Mouse (Mus musculus): ENCODE results near the gene Orm2.

Orm2 gene

DNA sequence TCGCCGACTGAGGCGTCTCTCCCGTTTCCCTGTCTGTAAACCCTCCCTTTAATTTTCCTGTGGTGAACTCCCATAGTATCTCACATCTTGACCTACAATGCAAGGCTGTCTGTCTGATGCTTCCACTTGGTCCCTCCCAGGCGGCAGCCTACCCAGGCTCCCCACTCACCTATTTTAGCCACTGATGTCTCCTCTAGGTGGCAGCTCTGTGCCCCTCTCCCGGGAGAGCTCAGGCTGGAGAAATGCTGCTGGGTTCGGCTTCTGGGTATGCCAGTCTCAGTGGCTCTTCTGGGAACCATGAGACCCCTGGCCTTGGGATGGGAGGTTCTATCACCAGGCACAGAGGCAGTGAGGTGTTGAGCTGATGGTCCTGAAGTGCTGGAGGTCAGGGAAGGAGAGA lies 15.2 kb downstream of the Orm2 start:
- DNase-seq (ENCODE audit: low spot score in 2 of 2): no peak

DNA sequence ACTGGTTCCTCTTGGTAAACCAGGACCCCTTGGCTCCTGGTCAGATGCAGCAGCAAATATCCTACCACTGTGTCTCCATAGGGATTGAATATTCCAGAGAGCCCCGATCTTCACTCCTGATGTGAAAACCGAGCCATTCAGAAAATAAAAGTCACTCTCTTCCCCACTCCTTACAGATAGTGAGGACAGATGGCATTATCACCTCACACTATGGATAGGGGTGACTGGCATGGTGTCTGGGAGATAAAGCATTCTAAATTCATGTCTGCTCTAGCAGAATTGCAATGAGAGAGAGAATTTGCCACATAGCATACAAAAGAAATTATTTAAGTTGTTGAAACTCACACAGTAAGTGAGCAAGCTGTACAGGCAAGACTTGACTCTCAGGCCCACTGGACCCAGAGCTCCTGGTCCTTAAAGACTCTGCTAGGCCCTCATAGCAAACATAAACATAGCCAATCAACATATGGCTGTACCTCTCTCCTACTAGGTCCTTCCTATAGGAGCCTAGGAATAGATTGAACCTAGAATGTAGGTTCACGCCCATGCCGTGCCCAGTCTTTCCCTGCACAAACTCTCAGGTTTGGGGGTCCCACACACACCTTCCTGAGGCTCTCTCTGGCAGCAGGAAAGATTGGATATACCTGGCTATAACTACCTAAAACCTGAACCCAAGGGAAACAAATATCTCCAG lies 20.6 kb downstream of the Orm2 start:
- no peak for DNase-seq (ENCODE audit: low spot score in 2 of 2)

DNA sequence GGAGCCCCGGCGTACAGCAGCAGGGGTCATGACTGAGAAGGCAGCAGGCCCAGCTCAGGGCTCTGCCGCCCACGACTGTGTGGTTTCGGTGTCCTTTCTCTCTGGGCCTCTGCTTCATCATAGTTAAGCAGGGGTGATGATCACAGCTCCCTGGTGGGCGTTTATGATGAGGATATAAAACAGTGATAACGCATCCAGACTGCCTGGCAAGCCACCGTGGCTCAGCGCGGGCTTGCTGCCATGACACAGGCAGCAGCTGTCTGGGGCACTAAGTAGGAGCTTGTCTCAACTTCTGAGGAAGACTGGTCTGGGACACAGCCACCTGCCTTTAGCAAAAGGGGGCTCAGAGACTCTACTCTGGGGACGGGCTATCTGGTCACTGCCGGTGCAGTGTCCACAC lies 21.2 kb downstream of the Orm2 start:
- DNase-seq (ENCODE audit: low spot score in 2 of 2): no peak

DNA sequence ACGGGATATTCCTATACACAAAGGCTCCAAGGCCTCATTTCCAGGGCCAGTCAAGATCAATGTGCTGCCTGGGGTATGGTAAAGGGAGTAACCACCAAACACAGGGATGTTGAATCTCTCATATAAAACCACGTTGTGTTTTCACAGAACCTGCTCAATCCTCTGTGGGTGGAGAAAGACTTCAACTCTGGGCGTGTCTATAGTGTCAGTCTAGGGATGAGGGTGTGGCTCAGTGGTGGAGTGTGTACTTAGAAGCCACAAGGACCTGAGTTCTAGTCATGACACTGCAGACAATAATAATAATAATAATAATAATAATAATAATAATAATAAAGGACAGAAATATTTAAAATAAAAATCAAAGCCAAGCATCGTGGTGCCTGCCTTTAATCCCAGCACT lies 22.0 kb downstream of the Orm2 start:
- DNase-seq (ENCODE audit: low spot score in 2 of 2): no peak

DNA sequence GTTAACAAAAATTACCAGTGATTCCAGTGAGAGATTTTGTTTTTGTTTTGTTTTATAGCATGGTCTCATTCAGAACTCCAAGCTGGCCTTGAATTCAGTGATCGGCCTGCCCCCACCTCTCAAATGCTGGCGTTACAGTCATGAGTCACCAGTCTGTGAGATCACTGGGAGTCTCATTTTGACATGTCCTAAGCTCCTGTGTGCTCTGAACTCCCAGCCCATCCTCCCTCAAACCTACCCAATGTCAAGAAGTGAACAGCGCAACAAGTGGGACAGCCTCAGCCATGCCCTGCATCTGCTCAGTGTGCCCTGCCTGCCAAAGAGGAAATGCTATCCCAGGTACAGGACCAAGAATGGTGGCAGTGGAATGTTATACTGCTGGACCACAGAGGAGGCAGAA lies 23.0 kb downstream of the Orm2 start:
- DNase-seq (ENCODE audit: low spot score in 2 of 2): no peak

DNA sequence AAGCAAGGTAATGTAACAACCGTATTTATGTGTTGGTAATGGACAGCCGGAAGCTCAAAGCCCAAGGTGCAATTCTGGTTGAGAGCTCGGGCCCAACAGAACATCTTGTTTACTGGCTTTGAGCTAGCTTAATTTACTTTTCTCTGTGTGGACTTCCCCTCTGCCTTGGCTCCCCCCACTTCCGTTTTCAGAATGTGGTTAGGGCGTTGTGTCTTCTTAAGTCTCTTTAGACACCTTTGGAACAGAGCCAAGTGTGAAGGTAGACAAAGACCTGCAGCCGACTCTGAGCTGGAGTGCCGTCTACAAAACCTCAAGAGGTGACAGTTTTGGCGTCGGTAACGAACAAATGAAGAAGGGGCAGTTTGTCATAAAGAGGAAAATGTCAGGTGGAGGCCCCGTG lies 23.5 kb downstream of the Orm2 start:
- DNase-seq (ENCODE audit: low spot score in 2 of 2): no peak

DNA sequence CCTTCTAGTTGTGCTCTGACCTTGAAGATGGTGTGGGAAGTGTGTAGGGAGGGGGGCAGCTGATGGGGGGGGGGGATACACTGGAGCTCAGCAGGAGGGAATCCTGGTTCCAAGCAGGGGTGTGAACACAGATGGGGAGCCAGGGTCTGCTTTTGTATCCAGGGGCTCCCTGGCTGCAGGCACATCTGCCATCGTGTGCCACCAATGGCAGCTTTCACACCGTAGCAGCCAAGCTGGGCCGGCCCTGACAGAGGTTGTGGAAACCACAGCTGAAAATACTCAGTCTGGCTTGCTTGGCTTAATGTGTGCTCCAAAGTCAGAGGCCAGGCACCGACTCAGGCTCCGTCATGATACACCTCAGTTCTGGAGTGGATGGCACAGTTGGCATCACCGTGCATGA lies 25.8 kb downstream of the Orm2 start:
- DNase-seq (ENCODE audit: low spot score in 2 of 2): no peak

DNA sequence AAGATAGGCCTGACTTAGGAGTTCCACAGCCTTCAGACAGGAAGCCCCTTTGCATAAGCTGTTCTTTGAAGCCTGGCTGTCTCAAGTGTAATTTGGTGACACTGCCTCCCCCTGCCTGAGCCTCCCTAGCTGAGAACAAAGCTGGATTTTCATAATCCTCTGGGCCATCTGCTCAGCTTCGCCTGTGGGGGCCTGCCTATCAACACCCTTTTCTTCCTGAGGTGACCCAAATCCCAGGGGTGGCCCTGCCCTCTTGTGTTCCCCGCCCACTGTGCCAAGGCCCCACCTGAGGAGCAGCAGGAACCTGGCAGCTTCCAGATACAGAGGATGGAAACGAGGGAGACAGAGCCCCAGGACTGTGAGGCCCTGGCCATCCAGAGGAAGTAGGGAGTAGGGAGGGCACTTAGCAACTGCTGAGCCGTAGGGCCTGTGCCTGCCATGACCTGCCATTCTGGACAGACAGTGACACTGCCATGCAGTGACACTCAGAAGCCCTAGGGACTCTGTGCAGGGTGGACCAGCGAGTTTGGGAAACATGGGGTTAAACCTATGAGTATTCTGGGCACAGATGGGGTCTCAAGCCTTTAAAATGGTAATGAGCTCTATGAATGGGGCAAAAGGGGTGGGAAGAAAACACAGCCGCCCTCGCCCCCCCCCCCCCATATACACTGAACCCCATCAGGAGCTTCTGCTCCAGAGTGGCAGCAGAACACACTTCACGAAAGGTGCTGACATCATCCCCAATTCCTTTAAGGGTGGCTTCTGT lies 27.1 kb downstream of the Orm2 start:
- DNase-seq (ENCODE audit: low spot score in 2 of 2): no peak

DNA sequence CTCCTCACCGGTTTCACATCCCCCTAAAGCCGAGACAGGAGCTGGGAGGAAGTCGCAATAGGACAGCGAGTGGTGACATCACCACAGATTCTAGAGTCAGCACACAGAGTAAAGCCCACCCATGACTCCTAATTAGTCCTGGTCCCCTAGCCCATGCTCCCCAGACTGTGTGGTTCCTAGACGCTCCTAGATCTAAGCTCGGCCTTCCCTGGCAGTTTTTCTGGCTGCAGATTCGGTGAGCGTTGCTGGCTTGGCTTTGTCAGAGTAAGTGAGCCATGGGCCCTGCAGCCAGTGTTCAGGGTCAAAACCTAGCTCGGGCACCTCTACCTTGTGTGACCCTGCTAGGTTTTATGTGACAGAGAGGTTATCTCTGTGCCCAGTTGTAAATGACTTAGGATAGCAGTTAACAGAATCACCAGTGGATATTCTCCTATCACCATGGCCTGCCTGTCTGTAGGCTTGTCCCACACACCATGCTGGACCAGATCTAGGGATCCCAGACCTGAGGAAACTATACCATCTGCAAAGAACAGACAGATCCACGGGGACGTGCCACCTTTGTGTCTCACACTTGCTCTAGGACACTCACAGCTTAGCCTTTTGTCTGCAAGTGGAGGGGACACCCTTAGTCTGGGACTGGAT lies 27.8 kb downstream of the Orm2 start:
- no peak for DNase-seq (ENCODE audit: low spot score in 2 of 2)

DNA sequence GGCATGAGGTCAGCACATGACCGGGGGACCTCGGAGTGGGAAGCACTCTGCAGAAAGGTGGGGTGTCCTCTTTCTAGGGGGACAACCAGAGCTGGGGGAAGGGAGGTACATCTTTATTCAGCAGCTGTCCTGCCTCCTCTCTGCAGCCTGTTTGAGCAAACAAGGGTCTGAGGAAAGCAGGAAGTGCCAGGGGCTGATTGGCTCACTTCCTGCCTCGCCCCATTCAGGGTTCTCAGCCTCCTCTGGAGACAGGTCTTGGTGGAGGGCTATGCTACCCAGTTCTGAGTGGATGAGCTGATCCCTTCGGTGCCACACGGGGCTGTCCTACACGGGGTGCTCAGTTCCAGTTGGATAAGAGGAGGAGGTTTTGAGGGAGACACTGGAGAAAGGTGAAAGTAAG lies 29.1 kb downstream of the Orm2 start:
- DNase-seq (ENCODE audit: low spot score in 2 of 2): no peak

DNA sequence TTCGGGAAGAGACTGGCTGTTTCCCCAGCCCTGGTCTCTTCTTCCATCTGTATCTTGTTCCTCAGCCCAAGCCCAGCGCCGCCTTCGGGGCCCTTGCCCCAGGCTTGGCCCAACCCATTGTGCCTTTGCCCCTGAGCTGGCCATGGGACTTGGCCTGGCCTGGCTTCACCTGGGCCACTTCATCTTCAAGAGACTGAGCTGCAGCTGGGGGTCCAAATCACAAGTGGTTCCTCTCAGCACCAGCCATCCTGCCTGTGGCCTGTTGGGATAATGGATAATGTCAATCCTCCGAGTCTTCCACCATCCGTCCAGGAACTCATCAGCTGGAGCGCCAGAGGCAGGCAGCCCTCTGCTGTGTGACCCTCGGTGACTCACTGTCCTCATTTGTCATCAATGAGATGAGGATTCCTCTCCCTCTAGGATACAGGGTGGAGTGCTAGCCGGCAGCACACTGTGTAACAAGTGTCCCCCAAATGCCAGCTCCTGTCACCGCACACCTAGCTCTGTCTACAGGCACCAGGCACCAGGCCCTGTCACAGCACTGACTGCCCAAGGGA lies 35.8 kb downstream of the Orm2 start:
- no peak for DNase-seq (ENCODE audit: low spot score in 2 of 2)

DNA sequence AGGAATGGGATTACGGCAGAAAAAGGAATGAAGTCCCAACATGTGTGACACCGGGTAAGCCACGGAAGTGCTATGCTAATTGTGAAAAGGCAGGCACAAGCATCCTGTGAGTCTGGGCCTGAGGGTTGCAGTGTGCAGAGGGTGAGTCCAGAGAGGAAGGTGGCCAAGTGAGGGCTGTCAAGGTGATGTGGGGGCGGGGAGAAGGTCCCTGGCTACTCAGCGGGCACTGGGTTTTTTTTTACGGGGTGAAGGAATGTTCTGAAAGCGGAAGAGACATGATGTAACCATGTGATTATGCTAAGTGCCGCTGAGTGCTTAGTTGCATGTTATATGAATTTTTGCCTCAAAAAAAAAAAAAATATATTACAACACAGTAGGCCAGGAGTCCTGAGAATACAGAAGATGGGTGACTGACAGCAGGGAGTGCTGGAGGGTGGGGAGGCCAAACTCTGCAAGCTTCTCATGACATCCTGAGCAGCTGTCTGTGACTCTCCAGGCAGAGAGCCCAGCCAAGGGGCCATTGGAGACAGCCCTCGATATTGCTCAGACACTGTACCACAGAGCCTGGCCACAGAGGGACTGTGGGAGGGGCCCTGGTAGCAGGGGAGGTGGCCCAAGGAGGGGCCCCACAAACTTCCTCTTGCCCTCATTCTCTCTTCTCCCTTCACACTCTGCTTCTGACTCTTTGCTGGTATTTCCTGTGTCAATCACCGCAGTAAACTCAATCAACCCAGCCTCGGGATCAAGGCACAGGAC lies 36.8 kb downstream of the Orm2 start:
- DNase-seq (ENCODE audit: low spot score in 2 of 2): peak; percentile 67 to 76

DNA sequence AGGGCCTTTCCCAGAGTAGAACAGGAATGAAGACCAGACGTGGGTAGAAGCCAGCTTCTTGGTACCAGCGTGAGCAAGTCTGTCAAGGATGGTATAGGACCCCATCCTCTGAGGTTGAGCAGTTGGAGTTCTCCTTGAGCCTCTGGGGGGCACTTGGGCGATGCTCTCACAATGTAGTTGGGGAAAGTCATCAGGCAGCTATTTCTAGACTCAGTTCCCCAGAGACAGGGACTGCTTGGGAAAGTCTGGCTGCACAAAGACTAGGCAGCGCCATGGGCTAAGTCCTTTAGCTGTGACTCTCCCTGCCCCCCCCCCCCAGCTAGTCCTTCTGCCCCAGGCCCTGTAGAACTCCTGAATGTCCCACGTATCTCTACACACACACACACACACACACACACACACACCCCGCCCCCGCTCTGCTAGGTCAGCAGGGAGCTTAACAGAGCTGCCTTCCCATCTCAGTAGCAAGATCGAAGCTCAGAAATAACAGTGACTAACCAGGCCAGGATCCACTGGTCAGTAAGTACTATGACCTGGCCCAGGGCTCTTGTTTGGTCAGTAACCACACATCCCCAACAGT lies 37.5 kb downstream of the Orm2 start:
- DNase-seq (ENCODE audit: low spot score in 2 of 2): peak; percentile 56 to 75

DNA sequence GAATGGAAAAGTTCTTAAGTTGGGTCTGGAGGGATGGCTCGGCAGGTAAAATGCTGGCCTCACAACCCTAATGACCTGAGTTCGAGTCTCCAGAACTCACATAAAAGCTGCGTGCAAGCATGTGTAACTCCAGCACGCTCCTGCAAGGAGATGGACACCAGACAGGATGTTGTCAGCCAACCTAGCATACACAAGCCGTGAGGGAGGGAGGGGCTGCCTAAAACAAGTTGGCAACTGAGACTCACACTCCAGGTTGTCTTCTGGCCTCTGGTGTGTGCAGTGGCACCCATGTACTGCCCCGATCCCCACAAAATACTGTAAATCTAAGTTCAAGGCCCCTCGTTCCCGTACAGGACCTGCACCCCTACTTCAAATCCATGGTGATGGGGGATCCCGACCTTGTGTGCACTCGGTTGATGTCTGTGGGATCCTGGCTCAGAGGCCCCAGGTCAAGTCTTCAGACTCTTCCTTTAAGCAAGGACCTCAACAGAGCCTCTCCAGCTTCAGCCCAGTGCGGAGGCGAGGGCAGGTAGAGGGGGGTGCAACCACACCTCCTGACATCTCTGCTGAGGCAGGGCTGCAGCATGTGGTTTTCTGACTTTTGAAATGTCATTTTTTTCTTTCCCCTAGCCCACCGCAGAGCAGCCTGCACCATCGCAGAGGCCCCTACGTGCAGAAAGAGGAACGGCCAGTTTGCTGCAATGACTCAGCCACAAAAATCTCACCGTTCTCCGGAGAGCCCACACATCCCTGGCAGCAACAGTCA lies 38.5 kb downstream of the Orm2 start:
- DNase-seq (ENCODE audit: low spot score in 2 of 2): no peak

DNA sequence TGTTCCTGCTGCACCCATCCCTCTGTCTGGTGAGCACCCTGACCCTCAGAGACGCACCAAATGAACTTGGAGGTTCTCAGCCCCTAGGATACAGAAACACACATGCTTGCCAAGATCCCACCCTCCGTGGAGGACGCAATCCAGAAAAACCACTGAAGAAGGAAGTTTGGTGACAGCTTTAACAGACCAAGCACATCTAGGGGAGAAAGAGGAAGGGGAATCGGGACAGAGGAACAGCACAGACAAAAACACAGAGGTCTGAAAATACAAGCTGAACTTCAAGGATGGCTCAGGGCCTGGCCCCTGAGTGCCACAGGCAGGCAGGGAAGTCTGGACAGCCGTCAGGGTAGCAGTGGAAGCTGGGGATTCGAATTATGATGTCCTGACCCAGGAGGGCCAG lies 39.4 kb downstream of the Orm2 start:
- peak in 1 of 2 experiments; percentile 61 for DNase-seq (ENCODE audit: low spot score in 2 of 2)

DNA sequence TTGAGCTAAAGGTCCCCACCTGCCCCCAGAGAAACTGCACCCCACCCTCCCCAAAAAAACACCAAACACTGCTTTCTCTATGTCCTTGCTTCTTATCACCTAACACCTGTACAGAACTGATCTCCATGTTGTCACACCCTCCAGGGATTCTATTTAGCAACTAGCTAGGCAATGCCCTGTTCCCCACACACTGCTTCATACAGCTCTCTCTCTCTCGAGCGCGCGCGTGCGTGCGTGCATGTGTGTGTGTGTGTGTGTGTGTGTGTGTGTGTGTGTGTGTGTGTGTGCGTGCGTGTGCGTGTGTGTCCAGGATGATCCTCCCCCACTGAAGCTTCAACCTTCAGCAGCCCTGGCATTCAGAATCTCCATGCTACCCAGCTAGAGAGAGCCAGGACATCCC lies 39.8 kb downstream of the Orm2 start:
- no peak for DNase-seq (ENCODE audit: low spot score in 2 of 2)

DNA sequence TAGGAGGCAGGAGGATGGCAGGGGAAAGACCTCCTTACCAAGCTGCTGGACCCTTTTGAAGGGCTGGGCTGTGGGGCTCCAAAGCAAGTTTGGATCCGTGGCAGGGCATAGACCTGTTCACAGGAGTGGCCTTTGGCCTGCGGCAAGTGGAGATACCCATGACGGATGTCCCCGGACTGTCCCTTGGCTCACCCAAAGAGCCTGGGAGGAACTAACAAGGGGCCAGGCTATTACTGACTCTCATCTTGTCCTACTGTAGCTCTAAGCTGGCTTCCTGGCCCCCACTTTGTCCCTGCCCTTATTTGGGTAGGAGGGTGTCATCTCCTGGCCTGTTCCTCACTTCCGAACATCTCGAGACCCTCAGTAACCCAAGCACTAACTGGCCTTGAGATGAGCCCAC lies 40.3 kb downstream of the Orm2 start:
- no peak for DNase-seq (ENCODE audit: low spot score in 2 of 2)

DNA sequence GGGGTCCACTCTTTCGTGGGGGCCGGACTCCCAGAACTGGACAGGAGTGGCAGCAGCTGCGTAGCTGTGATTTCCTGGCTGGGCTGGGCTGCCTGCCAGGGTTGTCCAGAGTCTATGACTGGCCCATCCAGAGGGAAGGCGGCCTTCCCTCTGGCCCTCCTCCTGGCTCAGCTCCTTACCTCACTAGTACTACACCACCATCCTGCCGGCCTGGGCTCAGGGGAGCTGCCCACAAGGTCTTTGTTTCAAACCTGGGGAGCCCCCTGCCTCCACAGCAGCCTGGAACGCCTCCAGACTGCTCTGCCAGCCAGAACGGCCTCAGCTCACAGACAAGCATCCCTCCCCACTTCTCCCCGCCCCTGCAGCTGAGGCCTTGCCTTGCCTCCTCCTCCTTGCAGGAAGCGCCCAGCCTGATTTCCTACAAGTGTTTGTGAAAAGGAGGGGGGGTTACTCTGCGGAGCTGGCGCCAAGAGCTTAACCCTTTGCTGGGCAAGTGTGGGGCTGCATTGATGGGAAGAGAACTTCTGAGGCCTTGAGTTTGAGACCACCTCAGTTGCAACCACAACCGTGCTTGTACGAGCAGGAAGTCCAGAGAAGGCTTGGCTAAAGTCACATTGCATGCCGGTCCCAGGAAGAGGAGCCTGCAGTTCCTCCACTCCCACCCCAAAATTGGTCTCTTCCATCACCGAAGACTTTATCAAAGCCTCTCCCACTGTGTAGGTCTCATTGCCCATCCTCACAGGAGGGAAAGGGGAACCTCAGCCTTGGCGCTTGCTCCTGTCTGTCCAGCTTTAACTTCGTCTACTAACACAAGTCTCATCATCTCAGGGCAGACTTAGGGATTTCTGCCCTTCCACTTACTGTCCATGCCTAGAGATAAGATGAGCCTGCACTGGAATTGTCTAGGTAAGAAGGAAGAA lies 41.1 kb downstream of the Orm2 start, which contains the start of gene Akna:
TSS of gene Akna (minus strand) at position 315 of the 920 bp plus-strand sequence.
- peak; percentile 94 for DNase-seq (ENCODE audit: low spot score in 2 of 2)

DNA sequence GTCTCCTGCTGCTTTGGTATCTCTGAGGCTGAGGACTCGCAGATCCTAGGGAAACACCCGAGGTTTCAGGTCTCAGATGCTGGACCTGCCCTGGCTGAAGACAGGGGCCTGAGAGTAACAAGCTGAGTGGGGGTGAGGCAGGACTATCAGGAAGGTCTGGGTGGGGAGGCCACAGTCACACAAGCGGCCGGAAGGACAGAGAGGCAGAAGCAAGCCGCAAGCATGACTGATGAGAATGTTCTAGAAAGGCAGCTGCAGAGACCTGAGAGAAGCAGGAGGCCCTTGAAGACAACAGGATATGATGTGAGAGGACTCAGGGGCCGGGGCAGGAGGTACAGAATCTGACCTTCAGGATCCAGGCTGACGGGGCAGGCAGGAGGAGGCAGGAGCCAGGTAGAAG lies 42.0 kb downstream of the Orm2 start:
- no peak for DNase-seq (ENCODE audit: low spot score in 2 of 2)

DNA sequence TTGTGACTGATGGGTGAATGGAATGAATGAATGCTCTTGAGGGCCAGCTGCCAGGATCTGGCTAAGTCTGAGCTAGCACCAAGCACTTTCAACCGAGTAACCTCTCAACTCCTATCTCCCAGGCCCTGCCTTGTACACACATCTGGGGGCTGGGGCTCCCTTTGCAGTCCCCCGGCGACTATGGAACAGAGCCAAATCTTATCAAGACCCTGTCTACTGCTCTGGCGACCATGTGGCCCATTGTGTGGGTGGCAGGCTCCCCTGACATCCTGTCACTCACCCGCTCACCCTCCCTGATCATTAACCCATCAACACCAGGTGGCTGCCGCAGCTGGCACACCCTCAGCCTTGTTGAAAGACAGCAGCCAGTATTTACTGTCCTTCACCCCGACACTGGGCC lies 42.8 kb downstream of the Orm2 start:
- DNase-seq (ENCODE audit: low spot score in 2 of 2): no peak
